Mouse (Mus musculus) myocyte (in vitro differentiated cells): ENCODE measurements around the gene Tmem248.

Experiments
- CEBPB ChIP-seq: IDR thresholded peaks from 2 replicates; pipeline ENCODE4 v1.6.1; 2011; ENCODE audit warnings: mild to moderate bottlenecking, moderate library complexity; ENCODE audit not compliant: poor library complexity, insufficient read depth, severe bottlenecking
- E2F4 ChIP-seq: IDR thresholded peaks from one replicate; pipeline ENCODE4 v1.6.1; 2011; ENCODE audit warnings: mild to moderate bottlenecking, control low read depth, moderate library complexity; ENCODE audit not compliant: insufficient read depth
- MAX ChIP-seq: IDR thresholded peaks from one replicate; pipeline ENCODE4 v1.6.1; 2011; ENCODE audit warnings: low read depth, mild to moderate bottlenecking, control low read depth
- MYOG ChIP-seq, 3 experiments: IDR thresholded peaks; one replicate each; pipeline ENCODE4 v1.6.1; 2011; ENCODE audit warnings: control low read depth in 2 of 3, low read depth in 2 of 3, mild to moderate bottlenecking in 2 of 3; ENCODE audit not compliant: insufficient read length in 2 of 3, control insufficient read depth in 1 of 3, insufficient read depth in 1 of 3
- POLR2A ChIP-seq: IDR thresholded peaks from one replicate; pipeline ENCODE4 v1.6.1; 2011; ENCODE audit warnings: low read depth, mild to moderate bottlenecking, control low read depth, moderate library complexity; ENCODE audit not compliant: insufficient read length
- POLR2AphosphoS2 ChIP-seq: IDR thresholded peaks from one replicate; pipeline ENCODE4 v1.6.1; 2011; ENCODE audit warnings: low read depth, control low read depth; ENCODE audit not compliant: insufficient read length
- TCF12 ChIP-seq: IDR thresholded peaks from one replicate; pipeline ENCODE4 v1.6.1; 2011; ENCODE audit warnings: mild to moderate bottlenecking, control low read depth; ENCODE audit not compliant: poor library complexity, insufficient read depth, severe bottlenecking
- TCF3 ChIP-seq: IDR thresholded peaks from one replicate; pipeline ENCODE4 v1.6.1; 2011; ENCODE audit warnings: low read depth, control low read depth; ENCODE audit not compliant: insufficient read length
- USF1 ChIP-seq: IDR thresholded peaks from one replicate; pipeline ENCODE4 v1.6.1; 2011; ENCODE audit warnings: low read depth, mild to moderate bottlenecking, control low read depth, moderate library complexity

GRCm38 (mm10) chr5:130264433-130265005 lies 47.6 kb downstream of the Tmem248 start:
- no peak for TF ChIP-seq POLR2A
- TF ChIP-seq POLR2AphosphoS2 = no peak
- TF ChIP-seq USF1 = no peak
- no peak for TF ChIP-seq E2F4
- TF ChIP-seq CEBPB = no peak
- no peak for TF ChIP-seq MYOG (IDR thresholded peaks at IDR 0.05; ENCODE audit: control insufficient read depth in 1 of 3, insufficient read depth in 1 of 3, insufficient read length in 2 of 3, low read depth in 2 of 3)
- TF ChIP-seq TCF3 = no peak
- no peak for TF ChIP-seq MAX
- TF ChIP-seq TCF12 = no peak
